Mouse (Mus musculus) CH12F3 (cell line): ENCODE data around the gene Gm21994.
"Not testable (repeated sequence)": the region's sequence is repeated elsewhere in the genome, so short reads cannot be mapped to it uniquely, and the experiment has no call there.

Experiments
- in situ Hi-C: fragments of 300-500 bp; cut with MboI; formaldehyde crosslinking; loops from 2 replicates; pipeline ENCODE4 v1.14.3; 2020; ENCODE audit warnings: low sequenced_read_pairs

Gene Gm21994

GRCm38 (mm10) chr2:150255491-150255890 is at the start of gene Gm21994:
Gene Gm21994, minus strand, starts transcription at chr2:150255591.
- in situ Hi-C loops = not testable (repeated sequence)

- in situ Hi-C loops = no loop called here
Observed at GRCm38 (mm10) chr2:150299096-150299495, 43.7 kb upstream of the Gm21994 start.

GRCm38 (mm10) chr2:150293669-150294068 is 38.3 kb upstream of the Gm21994 start:
- in situ Hi-C loops = no loop called here

- in situ Hi-C loops = not testable (repeated sequence)
Observed at GRCm38 (mm10) chr2:150257291-150257690, 1.9 kb upstream of the Gm21994 start, which contains the start of gene Gm14124. Gene Gm14124, plus strand, starts transcription at chr2:150257517.

GRCm38 (mm10) chr2:150256861-150257260 is 1.5 kb upstream of the Gm21994 start:
- in situ Hi-C loops = not testable (repeated sequence)

GRCm38 (mm10) chr2:150243211-150243610 is 12.2 kb downstream of the Gm21994 start:
- in situ Hi-C loops = no loop called here

GRCm38 (mm10) chr2:150223263-150223662 is 32.1 kb downstream of the Gm21994 start:
- in situ Hi-C loops = not testable (repeated sequence)

- in situ Hi-C loops = not testable (repeated sequence)
Observed at GRCm38 (mm10) chr2:150218363-150218725, 37.0 kb downstream of the Gm21994 start.

- in situ Hi-C loops = not testable (repeated sequence)
Observed at GRCm38 (mm10) chr2:150217600-150218362, 37.6 kb downstream of the Gm21994 start, which contains the start of gene Zfp937. Gene Zfp937, plus strand, starts transcription at chr2:150218073.
